Mouse (Mus musculus): ENCODE results near the gene Prkg1.

DNA sequence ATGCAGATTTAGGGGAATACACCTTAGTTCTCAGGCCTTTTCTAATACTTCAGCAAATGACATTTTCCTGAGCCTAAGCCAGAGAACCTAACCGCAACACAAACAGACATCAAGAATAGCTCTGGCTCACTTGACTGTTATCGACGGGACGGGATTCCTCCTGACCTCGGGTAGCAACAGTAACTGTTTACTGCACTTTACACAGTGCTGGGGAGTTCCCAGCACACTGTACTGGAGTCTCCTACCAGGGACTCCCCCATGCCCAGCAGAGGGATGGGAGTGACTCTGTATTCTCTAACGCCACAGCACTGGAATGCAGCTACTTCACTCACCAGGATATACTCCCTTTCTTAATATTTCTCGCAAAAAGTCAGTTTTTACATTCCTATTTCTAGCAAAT is 1141.2 kb downstream of the Prkg1 start:
- TF ChIP-seq CTCF (IDR thresholded peaks at IDR 0.05; ENCODE audit: low read depth) (no peak), EP300 (IDR thresholded peaks at IDR 0.05; ENCODE audit: low read depth) (no peak)
